Mouse (Mus musculus) CH12.LX (cell line): ENCODE measurements around the gene Rps26.
"Not testable (repeated sequence)": the region's sequence is repeated elsewhere in the genome, so short reads cannot be mapped to it uniquely, and the experiment has no call there.

ENCODE experiments used
- CTCF ChIP-seq, 2 experiments: IDR thresholded peaks in 1 of 2; conservative IDR thresholded peaks in 1 of 2; 2 replicates each; pipeline ENCODE4 v1.5.1; 2011 to 2012; ENCODE audit warnings: low read depth in 2 of 2, low read length in 2 of 2, improper control_type of control experiment in 1 of 2, inconsistent platforms in 1 of 2, mild to moderate bottlenecking in 1 of 2, moderate library complexity in 1 of 2
- POLR2A ChIP-seq: IDR thresholded peaks from 2 replicates; pipeline ENCODE4 v1.6.1; 2011; ENCODE audit warnings: low read depth, mild to moderate bottlenecking, improper control_type of control experiment, low read length
- ZNF384 ChIP-seq: IDR thresholded peaks from 2 replicates; pipeline ENCODE4 v1.6.1; 2012; ENCODE audit warnings: low read depth, low read length, improper control_type of control experiment, inconsistent platforms

DNA sequence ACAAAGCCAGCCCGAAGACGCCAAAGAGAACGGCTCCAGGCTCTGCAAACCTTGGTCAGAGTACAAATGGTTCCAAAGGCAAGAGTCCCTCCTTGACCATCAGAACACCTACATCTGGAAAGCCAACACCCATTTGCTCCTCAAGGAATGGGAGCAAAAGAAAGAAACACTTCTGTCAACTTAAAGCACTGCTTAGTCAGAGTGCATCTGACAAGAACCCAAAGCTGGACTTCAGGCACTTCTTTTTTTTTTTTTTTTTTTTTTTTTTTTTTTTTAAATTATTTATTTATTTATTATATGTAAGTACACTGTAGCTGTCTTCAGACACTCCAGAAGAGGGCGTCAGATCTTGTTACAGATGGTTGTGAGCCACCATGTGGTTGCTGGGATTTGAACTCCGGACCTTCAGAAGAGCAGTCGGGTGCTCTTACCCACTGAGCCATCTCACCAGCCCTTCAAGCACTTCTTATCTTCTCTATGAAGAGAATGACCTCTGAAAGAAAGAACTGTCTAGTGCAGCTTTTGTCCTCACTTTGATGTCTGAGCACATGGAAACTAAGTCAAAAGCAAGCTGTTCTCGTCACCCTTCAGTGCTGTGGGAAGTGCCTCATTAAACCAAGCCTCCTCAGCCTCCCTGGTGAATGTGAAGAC is 10.6 kb downstream of the Rps26 start:
- not testable (repeated sequence) for TF ChIP-seq CTCF (conservative IDR thresholded peaks at IDR 0.05 in 1 of 2, IDR thresholded peaks at IDR 0.05 in 1 of 2; ENCODE audit: low read depth in 2 of 2, low read length in 2 of 2); POLR2A
- TF ChIP-seq ZNF384 = peak; percentile 61; the same call in 1 of the 2 replicates
